Mouse (Mus musculus): ENCODE measurements around the gene Slfn4. TPM values are rescaled to one million over a fixed set of nuclear protein-coding genes. Genes with fewer than 3 reads are reported as not detected.

Gene Slfn4
- total RNA-seq (2023): under 1 TPM; 0.30 to 0.52 TPM

DNA sequence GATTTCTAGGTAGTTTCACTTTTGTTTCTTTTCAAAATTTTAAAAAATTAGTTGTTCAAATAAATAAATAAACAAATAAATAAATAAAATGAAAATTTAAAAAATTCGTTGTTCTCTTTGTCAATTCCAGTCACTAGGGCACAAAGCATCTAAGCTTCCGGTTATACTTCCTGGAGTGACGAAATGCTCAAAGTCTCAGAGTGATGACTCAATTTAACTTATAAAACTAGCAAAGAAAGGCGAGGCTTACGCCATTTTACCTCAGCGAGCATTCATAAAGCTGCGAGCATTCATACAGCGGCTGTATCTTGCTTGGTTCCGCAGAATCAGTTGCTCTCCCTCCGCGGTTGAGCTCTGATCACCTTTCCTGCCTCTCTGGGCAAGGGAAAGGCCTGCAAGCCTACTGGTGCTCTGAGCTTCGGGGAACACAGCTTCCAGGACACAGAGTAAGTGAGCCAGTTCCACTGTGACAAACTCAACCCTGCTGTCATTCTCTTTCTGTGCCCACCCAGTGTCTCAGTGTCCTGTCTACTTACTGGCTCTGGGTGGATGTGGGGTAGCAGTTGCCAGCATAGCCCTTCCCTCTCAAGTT, at the start of gene Slfn4:
TSS of gene Slfn4 (plus strand) at position 239 of the 592 bp plus-strand sequence.

DNA sequence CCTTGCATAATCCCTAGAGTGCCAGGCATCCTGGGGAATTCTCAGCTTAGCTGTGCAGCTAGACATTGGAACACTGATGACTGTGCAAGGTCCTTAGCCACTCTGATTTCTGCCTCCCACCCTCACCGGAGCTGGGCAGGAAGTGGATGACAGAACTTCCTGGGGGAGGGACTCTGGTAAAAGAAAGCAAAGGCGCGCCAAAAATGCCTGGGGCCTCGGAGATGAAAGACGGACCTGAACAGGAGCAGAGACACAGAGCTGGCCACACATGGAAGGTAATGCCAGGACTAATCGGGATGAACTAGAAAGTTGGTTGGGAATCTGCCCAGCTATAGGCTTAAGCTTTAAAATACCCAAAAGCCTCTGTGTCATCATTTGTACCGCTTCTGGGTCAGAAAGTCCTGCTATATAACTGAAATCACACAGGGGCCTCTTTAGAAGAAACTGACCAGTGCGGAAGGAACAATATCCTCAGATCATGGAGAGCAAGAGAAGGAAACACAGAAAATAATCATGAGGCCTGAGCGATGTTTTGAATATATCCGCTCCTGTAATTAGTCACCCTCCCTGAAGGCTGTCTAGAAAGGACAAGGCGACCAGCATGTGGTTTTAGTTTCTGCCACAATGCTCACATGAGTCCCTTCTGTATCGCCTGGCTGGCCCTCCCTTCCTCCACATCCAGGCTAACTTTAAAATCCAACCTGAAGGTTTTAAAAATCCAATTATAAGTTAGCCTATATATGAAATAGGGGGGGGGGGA, 16.3 kb downstream of the Slfn4 start, which contains the start of gene Slfn3:
TSS of gene Slfn3 (plus strand) at position 197 of the 760 bp plus-strand sequence.

Other genes with a start within 250 kb of the Slfn4 start
- gene Slfn5, start 223.8 kb upstream of the Slfn4 start, total RNA-seq (2023): 10 to 100 TPM; 15.7 to 28.6 TPM
- gene Slfn9, start 183.4 kb upstream of the Slfn4 start, total RNA-seq (2023): 10 to 100 TPM; 18.8 to 32.2 TPM
- gene Slfn8, start 154.4 kb upstream of the Slfn4 start, total RNA-seq (2023): 10 to 100 TPM; 42.6 to 59.3 TPM
- gene Slfn2, start 110.1 kb upstream of the Slfn4 start, total RNA-seq (2023): 100 to 1,000 TPM; 130 to 144 TPM
- gene Slfn1, start 58.3 kb upstream of the Slfn4 start, total RNA-seq (2023): 1 to 10 TPM in 1 of 2 experiments, under 1 TPM in 1; 0.98 to 1.1 TPM
- gene Slfn3, start 16.1 kb downstream of the Slfn4 start, total RNA-seq (2023): 1 to 10 TPM; 1.2 to 4.8 TPM
- not detected for gene Slfn14, start 111.5 kb downstream of the Slfn4 start, total RNA-seq (2023)
- gene Ap2b1, start 123.8 kb downstream of the Slfn4 start, total RNA-seq (2023): 100 to 1,000 TPM; 139 to 156 TPM
- gene Pex12, start 127.4 kb downstream of the Slfn4 start, total RNA-seq (2023): 10 to 100 TPM; 22.3 to 22.6 TPM
- gene Rasl10b, start 234.0 kb downstream of the Slfn4 start, total RNA-seq (2023): under 1 TPM; 0.44 to 0.62 TPM

Measured in B cell, adult 67 days (primary cell).